Mouse (Mus musculus) adrenal gland, postnatal 36 days (tissue): Measurements from ENCODE around the gene Aoc2. TPM values are rescaled to one million over a fixed set of nuclear protein-coding genes. Genes with fewer than 3 reads are reported as not detected.
"Not testable (repeated sequence)": the region's sequence is repeated elsewhere in the genome, so short reads cannot be mapped to it uniquely, and the experiment has no call there.

Experiments used
- DNase-seq, 2 experiments: peaks; one replicate each; pipeline ENCODE4 v3.0.0; 2021; ENCODE audit warnings: mixed read lengths in 1 of 2
- total RNA-seq, 2 experiments: library from RNA; stranded (reverse); gene quantifications; 2 replicates each; pipeline ENCODE4 v1.2.3; 2021

Aoc2 gene
- total RNA-seq, 2 experiments from 2014 or later: 4.6 to 7.1 TPM

DNA sequence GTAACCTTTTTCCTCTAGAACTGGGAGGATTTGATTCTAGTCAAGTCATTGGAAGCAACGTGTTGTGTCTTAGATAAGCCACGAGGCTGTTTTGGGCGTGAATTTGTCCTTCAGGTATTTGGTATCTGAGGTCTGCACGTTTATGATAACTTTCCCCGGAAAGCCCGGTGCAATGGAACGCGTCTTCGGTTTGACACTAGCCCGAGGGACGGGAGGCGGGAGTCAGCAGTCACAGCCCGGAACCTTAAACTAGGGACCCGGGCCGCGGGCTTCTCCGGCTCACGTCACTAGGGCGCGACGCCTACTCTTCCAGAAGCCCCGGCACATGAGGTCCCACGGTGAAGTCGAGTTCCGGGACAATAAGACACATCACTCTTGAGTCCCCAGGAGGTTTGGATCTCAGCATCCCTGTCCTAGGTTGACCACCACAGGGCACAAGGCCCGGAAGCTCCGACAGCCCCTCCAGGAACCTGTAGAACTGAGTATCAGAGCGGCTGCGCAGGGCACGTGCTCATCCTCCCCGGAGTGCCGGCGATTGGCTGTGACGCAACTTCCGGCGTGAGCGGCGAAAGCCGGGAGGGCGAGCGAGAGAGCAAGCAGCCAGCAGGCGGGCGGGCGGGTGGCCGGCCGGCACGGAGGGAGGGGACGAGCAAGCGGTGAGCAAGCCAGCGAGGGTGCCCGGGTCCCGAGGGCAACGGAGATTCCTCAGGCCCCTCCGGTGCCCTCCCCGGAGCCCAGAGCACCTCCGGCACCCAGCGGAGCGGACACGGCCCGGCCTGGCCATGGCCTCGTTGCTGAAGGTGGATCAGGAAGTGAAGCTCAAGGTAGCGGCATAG is 9.0 kb upstream of the Aoc2 start, which contains the start of gene Psme3:
TSS of gene Psme3 (plus strand) at position 549 of the 836 bp plus-strand sequence.
- peak; percentile 95 to 96 for DNase-seq

DNA sequence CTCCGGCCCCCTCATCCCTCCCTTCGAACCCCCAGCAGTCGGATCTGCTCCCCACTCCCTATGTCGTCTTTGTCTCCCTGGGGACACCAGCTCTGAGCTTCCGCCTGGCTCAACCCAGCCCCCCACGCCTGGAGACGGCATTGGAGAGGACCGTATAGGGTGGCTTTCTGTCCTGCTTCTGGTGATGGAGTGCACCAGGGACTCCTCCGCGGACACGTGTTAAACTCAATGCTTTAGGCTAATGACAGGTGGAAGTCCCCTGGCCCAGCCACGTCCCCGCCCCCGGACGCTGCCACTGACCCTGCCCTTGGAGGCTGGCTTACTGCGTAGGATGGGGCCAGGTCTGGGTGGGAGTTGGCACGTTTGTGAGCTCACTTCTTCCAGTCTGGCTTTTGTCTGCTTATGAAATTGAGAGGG is 8.4 kb upstream of the Aoc2 start:
- peak; percentile 43 to 57 for DNase-seq

DNA sequence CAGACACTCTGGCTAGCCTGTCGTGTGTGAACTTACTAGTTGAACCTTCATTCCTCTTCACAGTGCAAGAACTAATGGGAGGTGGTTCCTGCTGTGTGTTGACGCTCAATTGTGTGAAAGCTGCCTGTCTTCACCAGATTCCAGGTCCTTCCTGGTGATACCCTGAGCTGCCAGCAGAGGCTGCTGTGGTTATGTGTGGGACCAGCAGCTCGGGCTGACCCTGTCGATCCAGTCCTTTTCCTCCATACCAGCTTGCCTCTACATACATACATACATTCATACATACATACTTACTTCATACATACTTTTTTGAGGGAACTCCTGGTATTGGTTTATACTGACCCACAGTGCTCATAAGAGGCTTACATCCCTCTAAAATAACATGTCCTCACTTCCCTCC is 1.3 kb upstream of the Aoc2 start:
- peak; percentile 73 to 84 for DNase-seq

DNA sequence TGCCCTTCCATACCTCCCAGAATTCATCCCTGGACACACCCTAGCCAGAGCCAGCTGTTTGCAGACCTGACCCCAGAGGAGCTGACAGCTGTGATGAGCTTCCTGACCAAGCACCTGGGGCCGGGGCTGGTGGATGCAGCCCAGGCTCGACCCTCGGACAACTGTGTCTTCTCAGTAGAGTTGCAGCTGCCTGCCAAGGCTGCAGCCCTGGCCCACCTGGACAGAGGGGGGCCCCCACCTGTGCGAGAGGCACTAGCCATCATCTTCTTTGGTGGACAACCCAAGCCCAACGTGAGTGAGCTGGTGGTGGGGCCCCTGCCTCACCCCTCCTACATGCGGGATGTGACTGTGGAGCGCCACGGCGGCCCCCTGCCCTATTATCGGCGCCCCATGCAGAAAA is 338 bp downstream of the Aoc2 start:
- DNase-seq: not testable (repeated sequence)

DNA sequence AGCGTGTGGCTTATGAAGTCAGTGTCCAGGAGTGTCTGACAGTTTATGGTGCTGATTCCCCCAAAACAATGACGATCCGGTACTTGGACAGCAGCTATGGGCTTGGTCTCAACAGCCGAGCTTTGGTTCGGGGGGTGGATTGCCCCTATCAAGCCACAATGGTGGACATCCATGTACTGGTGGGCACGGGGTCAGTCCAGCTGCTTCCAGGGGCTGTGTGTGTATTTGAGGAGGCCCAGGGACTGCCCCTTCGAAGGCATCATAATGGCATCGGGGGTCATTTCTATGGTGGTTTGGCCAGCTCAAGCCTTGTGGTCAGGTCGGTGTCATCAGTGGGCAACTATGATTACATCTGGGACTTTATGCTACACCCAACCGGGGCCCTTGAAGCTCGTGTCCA is 1.3 kb downstream of the Aoc2 start:
- no peak for DNase-seq

DNA sequence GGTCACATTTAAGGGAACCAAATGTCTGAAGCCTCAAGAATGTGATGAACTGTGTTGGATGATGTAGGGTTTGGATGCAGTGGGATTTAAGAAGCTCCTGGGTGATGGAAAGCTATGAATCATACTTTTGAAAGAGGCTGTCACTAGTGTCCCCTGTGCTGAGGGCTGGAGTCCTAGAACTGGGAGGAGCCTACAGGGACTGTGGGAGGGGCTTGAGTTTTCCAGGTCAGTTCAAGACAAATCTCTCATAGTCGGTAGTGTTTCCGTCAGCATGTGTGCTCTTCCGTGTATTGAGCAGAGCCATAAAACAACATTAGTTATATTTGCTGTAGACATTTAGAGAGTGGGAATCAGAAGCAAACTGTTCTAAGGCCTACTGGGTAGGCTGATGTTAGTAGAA is 2.4 kb downstream of the Aoc2 start:
- DNase-seq: no peak

DNA sequence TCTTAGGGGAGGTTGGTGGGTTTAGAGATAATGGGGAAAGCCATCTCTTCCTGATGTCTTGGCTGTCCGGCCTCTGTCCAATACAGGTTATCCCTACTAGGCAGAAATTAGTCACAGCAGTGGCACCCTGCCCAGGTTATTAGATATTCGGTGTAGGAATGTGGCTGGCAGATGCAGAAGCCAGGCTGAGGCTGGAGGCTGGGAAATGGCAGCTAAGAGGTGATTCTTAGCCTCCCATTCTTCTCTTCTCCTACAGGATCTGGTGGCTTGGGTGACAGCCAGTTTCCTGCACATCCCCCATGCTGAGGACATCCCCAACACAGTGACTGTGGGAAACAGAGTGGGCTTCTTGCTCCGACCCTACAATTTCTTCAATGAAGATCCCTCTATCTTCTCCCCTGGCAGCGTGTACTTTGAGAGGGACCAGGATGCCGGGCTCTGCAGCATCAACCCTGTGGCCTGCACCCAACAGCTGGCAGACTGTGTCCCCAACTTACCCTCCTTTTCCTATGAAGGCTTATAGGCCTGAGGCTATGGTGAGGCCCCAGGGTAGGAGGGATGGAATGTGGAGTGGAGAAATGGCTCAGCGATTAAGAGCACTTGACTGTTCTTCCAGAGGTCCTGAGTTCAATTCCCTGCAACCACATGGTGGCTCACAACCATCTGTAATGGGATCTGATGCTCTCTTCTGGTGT is 4.2 kb downstream of the Aoc2 start:
- peak; percentile 73 to 75 for DNase-seq

DNA sequence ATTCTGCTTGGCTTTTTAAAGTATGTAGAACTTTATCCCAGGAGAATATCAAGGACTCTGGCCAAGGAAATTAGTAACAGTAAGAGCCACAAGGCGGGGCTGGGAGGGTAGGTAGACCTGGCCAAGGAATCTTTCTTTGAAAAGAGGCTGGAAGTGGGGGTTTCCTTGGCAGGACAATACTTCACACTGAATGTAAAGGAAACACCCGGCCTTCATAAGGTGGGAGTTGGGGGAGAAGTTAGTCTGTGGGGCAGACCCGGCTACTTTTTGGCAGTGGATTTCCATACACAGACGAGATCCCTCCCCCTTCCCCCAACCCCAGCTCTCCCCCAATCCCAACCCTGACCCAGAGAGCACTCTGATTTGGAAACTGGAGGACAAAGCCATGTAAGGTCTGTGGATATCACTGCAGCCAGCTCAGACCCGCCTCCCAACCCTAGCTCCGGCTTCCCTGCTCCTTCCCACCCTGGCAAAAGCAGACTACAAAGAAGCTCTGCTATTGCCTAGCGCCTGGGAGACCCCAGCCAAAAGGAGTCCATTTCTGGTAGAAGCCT is 5.6 kb downstream of the Aoc2 start, which contains the start of gene Aoc3:
TSS of gene Aoc3 (plus strand) at position 235 of the 554 bp plus-strand sequence.
- no peak for DNase-seq

DNA sequence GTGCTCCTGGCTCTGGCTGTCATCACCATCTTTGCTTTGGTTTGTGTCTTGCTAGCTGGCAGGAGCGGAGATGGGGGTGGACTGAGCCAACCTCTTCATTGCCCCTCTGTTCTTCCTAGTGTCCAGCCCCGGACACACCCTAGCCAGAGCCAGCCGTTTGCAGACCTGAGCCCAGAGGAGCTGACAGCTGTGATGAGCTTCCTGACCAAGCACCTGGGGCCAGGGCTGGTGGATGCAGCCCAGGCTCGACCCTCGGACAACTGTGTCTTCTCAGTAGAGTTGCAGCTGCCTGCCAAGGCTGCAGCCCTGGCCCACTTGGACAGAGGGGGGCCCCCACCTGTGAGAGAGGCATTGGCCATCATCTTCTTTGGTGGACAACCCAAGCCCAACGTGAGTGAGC is 6.1 kb downstream of the Aoc2 start:
- DNase-seq: not testable (repeated sequence)

DNA sequence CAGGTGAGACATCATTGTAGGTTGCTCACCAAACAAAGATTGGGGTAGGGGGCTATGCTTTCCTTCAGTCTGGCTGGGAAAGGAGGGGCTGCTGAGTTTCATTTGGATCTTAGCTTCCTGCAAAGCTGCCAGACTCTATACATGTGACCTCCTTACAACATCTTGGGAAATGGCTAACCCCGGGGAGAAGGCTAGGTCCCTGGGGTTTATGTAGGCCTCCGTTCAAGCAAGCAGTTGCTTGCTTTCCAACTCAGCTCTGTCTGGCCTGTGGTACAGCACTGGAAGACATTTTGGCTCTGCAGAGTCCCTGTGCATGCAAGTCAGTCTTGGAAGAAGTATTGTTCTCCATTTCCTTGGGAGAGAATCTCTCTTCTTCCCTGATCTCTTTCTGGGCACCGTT is 7.7 kb downstream of the Aoc2 start:
- DNase-seq: peak in 1 of 2 experiments; percentile 47

DNA sequence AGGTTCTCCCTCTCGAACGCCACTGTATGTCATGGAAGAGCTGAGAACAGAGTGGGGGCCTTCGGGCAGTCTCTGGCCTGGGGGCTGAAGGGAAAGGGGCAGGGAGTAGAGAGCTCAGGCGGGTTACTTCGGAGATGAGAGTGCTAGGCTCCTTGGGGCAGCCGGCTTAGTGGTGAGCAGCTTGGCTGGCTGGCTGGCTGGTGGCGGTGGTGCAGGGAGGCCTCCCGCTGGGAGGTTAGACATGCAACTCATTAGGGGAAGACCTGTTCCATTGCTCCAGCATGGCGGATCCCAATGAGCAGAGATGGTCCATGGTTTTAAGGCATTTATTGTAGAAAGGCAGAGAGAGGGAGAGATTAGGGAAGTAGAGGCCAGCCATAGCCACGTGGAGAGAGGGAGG is 9.2 kb downstream of the Aoc2 start:
- DNase-seq: no peak

DNA sequence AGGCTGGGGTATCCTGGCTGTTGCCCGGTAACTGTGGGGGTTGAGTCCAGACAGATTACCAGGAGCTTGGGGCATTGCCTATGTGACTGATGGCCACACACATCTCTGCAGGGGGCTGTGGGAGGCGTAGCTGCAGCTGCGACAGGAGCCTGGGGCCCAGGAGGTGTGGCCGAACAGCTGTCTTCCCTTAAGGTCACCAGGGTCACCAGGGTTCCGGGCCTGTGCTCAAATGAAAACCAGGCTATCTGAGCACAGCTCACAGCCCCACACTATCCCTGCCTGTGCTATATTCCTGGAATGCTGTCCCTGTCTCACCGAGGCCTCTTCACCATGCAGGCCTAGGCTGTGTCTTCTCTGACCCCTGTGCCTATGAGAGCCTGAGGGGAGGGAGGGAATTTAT is 9.7 kb downstream of the Aoc2 start:
- DNase-seq: no peak

DNA sequence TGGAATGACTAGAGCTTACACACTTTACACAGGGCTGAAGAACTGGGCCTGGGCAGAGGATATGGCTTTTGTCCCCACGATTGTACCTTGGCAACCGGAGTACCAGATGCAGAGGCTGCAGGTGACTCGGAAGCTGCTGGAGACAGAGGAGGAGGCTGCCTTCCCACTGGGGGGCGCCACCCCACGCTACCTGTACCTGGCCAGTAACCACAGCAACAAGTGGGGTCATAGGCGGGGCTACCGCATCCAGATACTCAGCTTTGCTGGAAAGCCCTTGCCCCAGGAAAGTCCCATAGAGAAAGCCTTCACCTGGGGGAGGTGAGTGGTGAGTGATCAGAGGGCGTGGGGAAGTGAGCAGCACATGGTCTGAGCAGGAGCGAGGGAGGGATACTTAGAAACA is 10.8 kb downstream of the Aoc2 start:
- peak in 1 of 2 experiments; percentile 40 for DNase-seq

DNA sequence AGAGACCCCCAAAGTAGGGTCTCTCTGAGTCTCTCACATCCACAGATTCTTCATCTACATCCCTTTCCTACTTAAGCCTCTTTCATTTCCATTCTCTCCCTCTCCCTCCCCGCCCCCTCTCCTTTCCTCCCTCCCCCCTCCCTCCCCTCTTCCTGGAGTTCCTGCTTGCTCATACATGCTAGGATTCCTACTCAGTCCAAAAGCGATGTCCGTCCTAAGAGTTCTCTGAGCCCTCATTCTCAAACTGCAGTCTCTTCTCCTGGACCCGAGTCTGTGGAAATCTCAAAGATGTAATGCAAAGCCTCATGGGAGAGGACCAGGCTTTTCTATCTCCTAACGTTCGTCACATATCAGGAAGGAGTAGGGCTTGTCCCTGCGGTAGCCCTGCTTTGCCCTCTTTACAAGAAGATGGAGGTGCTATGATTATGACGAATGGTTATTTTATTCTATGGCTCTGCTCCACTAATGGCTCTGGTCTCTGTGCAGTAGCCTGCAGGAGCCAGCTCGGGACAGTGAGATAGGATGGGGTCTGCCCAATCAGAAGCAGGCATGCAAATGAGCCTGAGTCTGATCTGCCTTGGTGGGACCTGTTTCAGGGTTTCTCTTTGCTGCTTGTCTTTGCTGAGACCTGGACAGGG is 13.4 kb downstream of the Aoc2 start:
- peak in 1 of 2 experiments; percentile 30 for DNase-seq

DNA sequence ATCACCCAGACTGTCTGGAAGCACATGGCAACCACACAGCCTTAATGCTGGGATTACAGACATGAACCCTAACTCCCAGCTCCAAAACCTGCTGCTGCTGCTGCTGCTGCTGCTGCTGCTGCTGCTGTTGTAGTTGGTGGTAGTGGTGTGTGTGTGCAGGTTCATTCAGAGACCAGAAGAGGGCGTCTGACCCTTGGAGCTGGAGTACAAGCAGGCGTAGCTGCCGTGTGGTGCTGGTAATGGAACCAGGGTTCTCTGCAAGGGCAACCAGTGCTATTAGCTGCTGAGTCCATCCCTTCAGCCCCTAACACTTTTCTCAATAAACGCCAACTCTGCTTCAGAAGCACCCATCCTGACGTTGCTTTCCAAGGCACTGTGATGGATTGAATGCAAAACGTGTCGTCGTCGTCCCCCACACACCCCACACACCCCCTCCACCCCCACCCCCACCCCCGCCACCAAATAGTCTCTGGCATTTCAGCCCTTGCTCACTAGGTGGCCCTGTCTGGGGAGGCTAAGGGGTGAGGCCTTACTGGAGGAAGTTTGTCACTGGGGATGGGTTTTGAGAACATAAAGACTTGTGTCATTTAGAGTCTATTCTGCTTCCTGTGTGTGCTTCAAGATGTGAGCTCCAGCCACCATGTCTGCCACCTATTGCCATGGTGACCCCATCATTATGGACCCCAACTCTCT is 22.4 kb downstream of the Aoc2 start:
- no peak for DNase-seq

DNA sequence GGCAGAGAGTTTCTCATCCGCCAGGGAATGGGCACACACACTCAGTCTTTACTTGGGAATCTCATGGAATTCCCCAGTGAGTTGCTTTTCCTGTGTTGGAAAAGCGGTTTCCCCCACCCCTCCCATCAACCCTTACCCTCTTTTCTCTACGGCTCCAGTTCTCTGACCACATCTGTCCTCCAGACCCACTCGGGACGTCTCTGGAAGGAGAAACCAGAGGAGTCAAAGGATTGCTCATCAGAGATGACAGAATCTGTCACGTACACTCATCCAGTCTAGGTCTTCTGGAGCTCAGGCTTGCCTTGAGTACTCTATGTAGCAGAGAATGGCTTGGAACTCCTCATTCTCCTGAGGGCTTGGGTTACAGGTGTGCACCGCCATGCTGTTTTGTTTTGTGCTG is 23.9 kb downstream of the Aoc2 start:
- DNase-seq: no peak

DNA sequence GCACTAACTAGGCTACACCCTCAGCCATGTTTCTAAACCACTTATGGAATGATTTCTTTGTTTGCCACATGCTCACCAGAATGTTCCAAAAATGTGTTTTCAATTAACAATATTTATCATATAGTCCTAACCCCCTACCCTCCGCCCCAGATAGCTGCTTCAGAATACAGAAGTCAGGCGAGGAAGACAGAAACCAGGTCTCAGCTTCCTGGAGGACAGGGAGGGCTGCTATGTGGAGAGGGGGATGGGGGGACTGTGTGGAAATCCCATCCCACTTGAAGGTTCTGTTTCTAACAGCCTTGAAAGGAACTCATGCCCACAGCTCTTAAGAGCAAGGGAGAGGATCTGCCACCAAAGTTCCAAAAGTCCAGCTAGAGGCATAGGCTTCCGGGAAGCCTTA is 24.4 kb downstream of the Aoc2 start:
- DNase-seq: no peak

DNA sequence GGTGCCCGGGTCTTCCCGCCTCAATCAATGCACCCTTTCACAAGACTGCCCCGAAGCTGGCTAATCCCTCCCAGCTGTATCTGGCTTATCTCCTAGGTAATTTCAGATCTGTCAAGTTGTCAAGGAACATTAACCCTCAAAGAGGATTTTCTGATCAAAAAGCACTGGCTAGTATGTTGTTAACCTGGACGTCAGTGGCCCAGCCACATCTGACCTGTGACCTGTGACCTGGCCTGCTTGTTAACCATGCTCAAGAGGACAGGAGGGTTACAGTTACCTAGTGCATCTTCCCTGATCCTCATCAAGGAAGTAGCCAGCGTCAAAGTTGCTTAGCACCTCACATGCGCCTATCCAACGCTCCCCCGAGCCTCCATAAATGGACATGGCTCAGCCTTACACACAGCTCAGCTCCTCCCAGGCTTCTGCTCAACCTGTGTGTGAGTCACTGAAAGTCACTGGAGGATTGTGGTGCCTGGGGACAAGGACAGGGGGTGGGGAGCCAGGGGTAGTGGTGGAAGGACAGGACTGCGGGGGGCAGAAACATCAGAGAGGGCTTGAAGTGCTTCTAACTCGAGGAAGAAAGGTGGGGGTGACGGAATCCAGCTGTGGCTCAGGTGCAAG is 26.3 kb downstream of the Aoc2 start:
- DNase-seq: peak; percentile 44 to 54

DNA sequence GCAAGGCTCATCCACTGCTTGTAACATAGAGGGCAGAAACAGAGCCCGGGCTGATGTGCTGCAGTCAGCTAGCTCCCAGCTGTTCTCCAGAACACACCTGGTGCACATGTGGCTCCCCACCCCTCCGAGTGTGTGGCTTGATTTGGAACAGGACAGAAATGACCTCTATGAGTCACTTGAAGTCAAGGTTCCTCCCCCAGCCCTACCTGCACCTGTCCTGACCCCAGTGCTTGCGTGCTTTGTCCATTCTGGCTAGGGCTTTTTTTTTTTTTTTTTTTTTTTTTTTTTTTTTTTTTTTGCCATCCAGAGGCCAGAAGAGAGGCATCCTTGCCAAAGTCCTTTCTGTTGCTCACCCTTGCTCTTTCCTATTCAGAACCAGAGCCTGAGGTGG is 26.9 kb downstream of the Aoc2 start:
- DNase-seq: no peak

DNA sequence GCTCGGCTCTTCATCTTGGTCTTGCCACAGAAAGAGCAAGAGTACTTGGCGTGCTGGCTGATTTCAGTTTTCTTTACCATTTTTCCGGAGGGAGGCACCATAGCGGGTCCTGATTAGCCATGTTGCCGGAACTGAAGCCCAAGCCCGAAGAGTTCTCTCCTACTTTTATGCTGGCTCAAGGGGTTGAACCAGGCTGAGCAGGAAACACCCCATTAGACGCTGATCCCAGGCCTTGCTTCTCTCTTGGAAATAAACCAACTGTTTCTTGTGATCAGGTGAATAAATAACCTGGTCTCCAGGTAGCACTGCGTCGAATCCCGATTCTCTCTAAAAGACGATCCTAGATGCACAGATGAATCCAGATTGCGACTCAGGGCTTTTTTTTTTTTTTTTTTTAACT is 28.6 kb downstream of the Aoc2 start:
- no peak for DNase-seq

DNA sequence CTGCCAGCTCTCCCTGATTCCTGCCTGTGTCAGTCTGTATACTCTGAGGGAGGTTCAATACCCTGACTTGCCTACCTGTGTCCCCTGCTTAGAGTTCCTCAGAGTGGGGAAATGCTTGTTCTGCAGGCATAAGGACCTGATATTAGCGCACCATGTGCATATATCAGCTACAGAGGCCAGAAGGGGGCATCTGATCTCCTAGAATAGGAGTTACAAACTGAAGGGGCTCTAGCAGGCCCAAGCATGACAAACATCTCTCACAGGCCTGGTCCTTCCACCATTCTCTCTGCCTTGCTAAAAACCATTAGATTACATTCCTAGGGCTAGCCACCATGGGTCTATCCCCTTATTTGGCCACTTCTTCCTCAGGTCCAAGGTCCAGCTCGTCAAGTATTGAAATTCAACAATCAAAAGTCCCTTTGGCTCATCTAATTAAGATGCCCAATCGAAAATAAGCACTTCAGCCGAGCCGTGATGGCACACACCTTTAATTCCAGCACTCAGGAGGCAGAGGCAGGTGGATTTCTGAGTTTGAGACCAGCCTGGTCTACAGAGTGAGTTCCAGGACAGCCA is 29.7 kb downstream of the Aoc2 start:
- DNase-seq: no peak
